Mouse (Mus musculus) midbrain, embryonic 16.5 days (tissue): Measurements from ENCODE around the gene Armc10. TPM values are rescaled to one million over a fixed set of nuclear protein-coding genes. Genes with fewer than 3 reads are reported as not detected.

Source experiments
- ATAC-seq: fragments of 200-750 bp; cut with Nextera tagmentation; 2 replicates; pipeline ENCODE4 v1.8.0; 2017; ENCODE audit warnings: moderate TSS enrichment
- H3K27ac ChIP-seq: fragments of 300-500 bp; sonication (generic); 2 replicates; pipeline ENCODE4 v1.5.1; 2014; ENCODE audit warnings: mild to moderate bottlenecking, low read length, mixed read lengths
- H3K27me3 ChIP-seq: fragments of 300-500 bp; sonication (generic); 2 replicates; pipeline ENCODE4 v1.6.1; 2014; ENCODE audit warnings: low read depth, low read length, mixed read lengths; ENCODE audit not compliant: control insufficient read depth, insufficient read depth
- H3K36me3 ChIP-seq: fragments of 300-500 bp; sonication (generic); 2 replicates; pipeline ENCODE4 v1.6.1; 2014; ENCODE audit warnings: mild to moderate bottlenecking, low read length, moderate library complexity, mixed read lengths; ENCODE audit not compliant: control insufficient read depth, insufficient read depth
- H3K4me1 ChIP-seq: fragments of 300-500 bp; sonication (generic); 2 replicates; pipeline ENCODE4 v1.6.1; 2014; ENCODE audit warnings: mild to moderate bottlenecking, low read length, mixed read lengths; ENCODE audit not compliant: control insufficient read depth, insufficient read depth
- H3K4me2 ChIP-seq: fragments of 300-500 bp; sonication (generic); 2 replicates; pipeline ENCODE4 v1.6.1; 2014; ENCODE audit warnings: mild to moderate bottlenecking, low read length, mixed read lengths
- H3K4me3 ChIP-seq: fragments of 300-500 bp; sonication (generic); 2 replicates; pipeline ENCODE4 v1.5.1; 2014; ENCODE audit warnings: low read depth, mild to moderate bottlenecking, low read length, moderate library complexity, mixed read lengths
- H3K9ac ChIP-seq: fragments of 300-500 bp; sonication (generic); 2 replicates; pipeline ENCODE4 v1.6.1; 2014; ENCODE audit warnings: low read depth, low read length, mixed read lengths
- H3K9me3 ChIP-seq: fragments of 300-500 bp; sonication (generic); replicated peaks from 2 replicates; pipeline ENCODE4 v1.6.1; 2014; ENCODE audit warnings: mild to moderate bottlenecking, low read length, mixed read lengths; ENCODE audit not compliant: control insufficient read depth, poor library complexity, severe bottlenecking
- WGBS: fragments of 180-500 bp; shearing (Covaris S2); extraction: QIAGEN DNeasy Blood & Tissue Kit; methylation state at CpG from one replicate; pipeline ENCODE4 v1.1.7; 2014; 5-methylcytosine and 5-hydroxymethylcytosine counted together
- polyA plus RNA-seq: library from polyadenylated mRNA; unstranded; fragments of >200 nt; fragmentation: Nextera tagmentation; extraction: Ambion mirVana; gene quantifications from 2 replicates; pipeline ENCODE4 v1.2.1, GENCODE M21; 2015

The Armc10 gene
- polyA plus RNA-seq, 1 experiment from 2014 or later, result 58.3 TPM

GRCm38 (mm10) chr5:21675494-21675893, 29.9 kb downstream of the Armc10 start:
- Histone ChIP-seq H3K4me2 (no peak overlapping the region), H3K27me3 (no peaks in the 10 kb centered on the region), H3K36me3 (peaks cover 5% of the 10 kb centered on the region; the same call in 1 of the 2 replicates), H3K9me3 (no peaks in the 10 kb centered on the region), H3K27ac (no peak overlapping the region), H3K9ac (no peak overlapping the region), H3K4me1 (no peaks in the 10 kb centered on the region), H3K4me3 (no peak overlapping the region)
- no peak for ATAC-seq
- 95% methylated on average over 23 of the region's 23 CpGs for WGBS

DNA sequence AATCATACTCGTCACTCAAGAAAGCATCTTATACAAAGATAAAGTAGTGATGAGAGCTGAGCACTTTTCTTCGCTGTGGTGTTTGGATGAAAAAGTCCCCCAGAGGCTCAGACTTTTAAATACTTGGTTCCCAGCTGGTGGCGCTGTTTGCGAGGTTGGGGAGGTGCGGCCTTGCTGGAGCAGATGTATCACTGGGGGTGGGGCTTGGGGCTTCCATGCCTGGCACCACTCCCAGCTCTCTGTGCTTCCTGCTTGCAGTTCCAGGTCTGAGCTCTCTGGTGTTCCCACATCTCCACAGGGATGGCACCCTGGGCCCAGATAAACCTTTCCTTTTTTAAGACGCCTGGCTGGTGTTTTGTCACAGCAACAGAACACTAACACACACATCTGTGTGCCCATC, 32.3 kb downstream of the Armc10 start:
- Histone ChIP-seq H3K27me3 (no peaks in the 10 kb centered on the region), H3K4me1 (no peaks in the 10 kb centered on the region), H3K4me3 (no peak overlapping the region), H3K27ac (no peak overlapping the region), H3K36me3 (peaks cover 5% of the 10 kb centered on the region; the same call in 1 of the 2 replicates), H3K9ac (no peak overlapping the region), H3K9me3 (no peaks in the 10 kb centered on the region), H3K4me2 (no peak overlapping the region)
- ATAC-seq, result no peak
- 94% methylated on average over 6 of the region's 6 CpGs for WGBS

- Histone ChIP-seq H3K4me3 (no peak overlapping the region), H3K9ac (no peak overlapping the region), H3K4me2 (no peak overlapping the region), H3K27me3 (no peaks in the 10 kb centered on the region), H3K36me3 (peaks cover 5% of the 10 kb centered on the region; the same call in 1 of the 2 replicates), H3K4me1 (no peaks in the 10 kb centered on the region), H3K27ac (no peak overlapping the region), H3K9me3 (no peaks in the 10 kb centered on the region)
- no peak for ATAC-seq
- WGBS, result 98% methylated on average over 9 of the region's 9 CpGs
Measured at GRCm38 (mm10) chr5:21678363-21678762, 32.8 kb downstream of the Armc10 start.

DNA sequence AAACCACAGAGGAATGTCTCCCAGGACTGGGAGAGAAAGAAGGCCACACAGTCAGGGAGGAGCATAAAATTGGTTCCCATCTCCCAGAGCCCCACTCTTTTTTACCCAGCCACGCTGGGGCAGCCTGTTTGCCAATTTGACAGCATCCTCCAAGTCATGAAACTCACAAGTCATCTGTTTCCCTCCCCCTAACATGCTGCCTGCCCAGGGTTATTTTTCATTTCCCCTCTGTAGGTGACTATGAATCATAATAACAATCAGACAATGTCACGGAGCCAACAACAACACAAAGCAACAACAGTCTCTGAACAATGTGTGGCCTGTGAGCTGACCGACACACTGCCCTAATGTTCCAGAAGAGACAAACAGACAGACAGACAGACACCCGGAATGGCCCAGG, 34.4 kb downstream of the Armc10 start:
- no peaks in the 10 kb centered on the region for H3K4me1 ChIP-seq
- no peak overlapping the region for H3K4me2 ChIP-seq
- no peak overlapping the region for H3K27ac ChIP-seq
- no peak for ATAC-seq
- H3K9me3 ChIP-seq, result 0 out of 2 replicates have a peak, but pooled peaks cover 4% of the 10 kb centered on the region
- WGBS, result 85% methylated on average over 4 of the region's 4 CpGs
- no peak overlapping the region for H3K4me3 ChIP-seq
- no peaks in the 10 kb centered on the region for H3K27me3 ChIP-seq
- H3K9ac ChIP-seq, result no peak overlapping the region
- peaks cover 5% of the 10 kb centered on the region; the same call in 1 of the 2 replicates for H3K36me3 ChIP-seq

DNA sequence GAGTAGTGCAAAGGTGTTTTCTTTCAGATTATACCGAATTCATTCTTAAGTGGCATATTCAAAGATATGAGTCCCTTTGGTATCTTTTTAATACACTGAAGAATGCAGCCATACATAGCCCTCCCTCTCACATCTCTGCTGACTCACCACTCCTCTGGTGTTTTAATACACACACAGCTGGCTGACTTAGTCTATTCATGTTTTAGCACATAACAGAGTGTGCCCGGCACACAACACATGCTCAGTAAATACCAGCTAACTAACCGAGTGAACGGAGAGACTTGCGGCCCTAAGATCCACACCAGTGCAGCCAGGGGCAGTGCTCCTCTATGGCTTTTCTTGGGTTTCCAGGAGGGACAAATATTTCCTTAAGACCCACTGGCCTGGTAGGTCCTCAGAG, 35.3 kb downstream of the Armc10 start:
- H3K9me3 ChIP-seq, result 0 out of 2 replicates have a peak, but pooled peaks cover 4% of the 10 kb centered on the region
- no peaks in the 10 kb centered on the region for H3K27me3 ChIP-seq
- H3K27ac ChIP-seq, result no peak overlapping the region
- ATAC-seq, result no peak
- no peak overlapping the region for H3K4me2 ChIP-seq
- no peak overlapping the region for H3K4me3 ChIP-seq
- 80% methylated on average over 5 of the region's 5 CpGs for WGBS
- no peaks in the 10 kb centered on the region for H3K4me1 ChIP-seq
- H3K36me3 ChIP-seq, result no peaks in the 10 kb centered on the region
- no peak overlapping the region for H3K9ac ChIP-seq

DNA sequence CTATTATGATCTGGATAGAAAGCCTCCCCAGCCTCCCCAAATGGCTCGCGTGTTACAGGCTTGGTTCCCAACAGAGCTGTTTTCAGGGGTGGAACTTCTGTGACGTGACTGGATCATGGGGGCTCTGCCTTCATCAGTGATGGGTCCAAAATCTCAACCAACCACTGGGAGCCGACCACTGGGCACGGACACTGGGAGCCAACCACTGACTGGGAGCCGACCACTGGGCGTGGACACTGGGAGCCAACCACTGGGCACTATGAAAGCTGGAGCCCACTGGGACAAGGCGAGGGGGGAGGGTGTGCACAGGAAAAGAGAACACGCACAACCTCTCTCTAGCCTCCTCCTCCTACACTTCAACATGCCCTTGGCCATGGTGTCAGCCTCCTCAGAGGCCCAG, 38.2 kb downstream of the Armc10 start:
- Histone ChIP-seq H3K4me2 (no peak overlapping the region), H3K36me3 (no peaks in the 10 kb centered on the region), H3K27me3 (no peaks in the 10 kb centered on the region), H3K4me1 (no peaks in the 10 kb centered on the region), H3K4me3 (no peak overlapping the region), H3K9ac (no peak overlapping the region), H3K9me3 (0 out of 2 replicates have a peak, but pooled peaks cover 4% of the 10 kb centered on the region), H3K27ac (no peak overlapping the region)
- WGBS, result 95% methylated on average over 9 of the region's 9 CpGs
- no peak for ATAC-seq

- H3K4me2 ChIP-seq, result no peak overlapping the region
- H3K9me3 ChIP-seq, result 0 out of 2 replicates have a peak, but pooled peaks cover 4% of the 10 kb centered on the region
- H3K27me3 ChIP-seq, result no peaks in the 10 kb centered on the region
- H3K4me3 ChIP-seq, result no peak overlapping the region
- 70% methylated on average over 10 of the region's 10 CpGs for WGBS
- no peaks in the 10 kb centered on the region for H3K36me3 ChIP-seq
- no peak overlapping the region for H3K27ac ChIP-seq
- no peak for ATAC-seq
- H3K4me1 ChIP-seq, result no peaks in the 10 kb centered on the region
- no peak overlapping the region for H3K9ac ChIP-seq
Measured at GRCm38 (mm10) chr5:21685001-21685400, 39.4 kb downstream of the Armc10 start.

DNA sequence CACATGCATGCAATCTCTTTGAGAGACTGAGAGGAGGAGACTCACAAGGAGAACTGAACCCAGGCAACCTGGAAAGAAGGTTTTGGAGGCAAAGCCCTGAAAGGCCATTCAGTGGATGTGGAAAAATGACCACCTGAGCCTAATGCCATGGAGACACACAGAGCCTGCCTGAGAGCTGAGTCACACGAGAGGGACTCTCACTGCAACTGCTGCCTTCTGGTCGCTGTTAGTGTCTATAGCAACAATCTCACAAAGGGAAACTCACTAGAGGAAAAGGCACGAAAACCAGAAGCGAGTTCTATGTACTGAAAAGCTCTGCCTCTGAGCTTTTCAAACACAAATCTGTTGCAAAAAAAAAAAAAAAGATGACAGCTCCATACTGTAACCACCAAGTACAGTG, 41.4 kb downstream of the Armc10 start:
- WGBS, result 57% methylated on average over 4 of the region's 4 CpGs
- no peak for ATAC-seq
- Histone ChIP-seq H3K4me2 (no peak overlapping the region), H3K9ac (no peak overlapping the region), H3K9me3 (0 out of 2 replicates have a peak, but pooled peaks cover 4% of the 10 kb centered on the region), H3K27me3 (no peaks in the 10 kb centered on the region), H3K27ac (no peak overlapping the region; the same call in 1 of the 2 replicates), H3K36me3 (no peaks in the 10 kb centered on the region), H3K4me1 (no peaks in the 10 kb centered on the region), H3K4me3 (no peak overlapping the region)

DNA sequence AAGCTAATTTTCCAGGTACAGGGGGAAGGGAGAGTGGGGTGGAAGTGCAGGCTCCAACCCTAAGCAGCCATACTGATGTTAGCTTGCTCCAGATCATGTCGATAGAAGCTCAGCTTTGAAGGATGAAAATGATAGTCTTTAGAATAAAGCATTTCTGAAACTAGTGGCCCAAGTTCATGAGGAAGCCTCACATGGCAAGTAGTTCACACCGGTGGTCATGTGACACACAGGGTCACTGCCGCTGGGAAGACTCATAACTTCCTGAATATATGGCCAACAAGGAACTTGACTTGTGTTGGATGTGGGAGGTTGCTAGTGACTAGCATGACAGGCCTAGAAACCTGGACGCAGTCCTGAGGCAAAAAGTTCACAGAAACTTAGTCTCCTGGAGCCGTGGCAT, 46.6 kb downstream of the Armc10 start:
- H3K4me2 ChIP-seq, result no peak overlapping the region

More for the DNA sequence above, 46.6 kb downstream of the Armc10 start:
- no peak overlapping the region for H3K27ac ChIP-seq
- H3K36me3 ChIP-seq, result no peaks in the 10 kb centered on the region
- H3K4me3 ChIP-seq, result no peak overlapping the region
- no peaks in the 10 kb centered on the region for H3K9me3 ChIP-seq
- no peak for ATAC-seq
- 94% methylated on average over 5 of the region's 5 CpGs for WGBS
- no peak overlapping the region for H3K9ac ChIP-seq
- H3K4me1 ChIP-seq, result no peaks in the 10 kb centered on the region
- H3K27me3 ChIP-seq, result no peaks in the 10 kb centered on the region
